Mouse (Mus musculus) brain, embryonic 14.5 days (tissue): Measurements from ENCODE around the gene Tnxb. TPM values are rescaled to one million over a fixed set of nuclear protein-coding genes. Genes with fewer than 3 reads are reported as not detected.
A peak's percentile ranks its signal among the peaks of the same experiment; 100 is the strongest.

Experiments used
- DNase-seq: peaks from one replicate; pipeline ENCODE4 v3.0.0-alpha.2; 2011; ENCODE audit warnings: low read depth
- CTCF ChIP-seq: fragments of 200-500 bp; IDR thresholded peaks from 2 replicates; pipeline ENCODE4 v1.5.1; 2012; ENCODE audit warnings: inconsistent platforms, mild to moderate bottlenecking, moderate library complexity, borderline replicate concordance; ENCODE audit not compliant: insufficient read depth, insufficient read length; ENCODE audit errors: extremely low read depth
- POLR2A ChIP-seq: fragments of 200-500 bp; IDR thresholded peaks from 2 replicates; pipeline ENCODE4 v1.6.1; 2012; ENCODE audit warnings: mild to moderate bottlenecking, inconsistent platforms, borderline replicate concordance; ENCODE audit not compliant: poor library complexity, insufficient read depth, insufficient read length, severe bottlenecking; ENCODE audit errors: extremely low read depth
- polyA plus RNA-seq: library from polyadenylated mRNA; depleted of rRNA; stranded (reverse); fragments of >200 nt; gene quantifications from 2 replicates; pipeline ENCODE4 v1.2.3, GENCODE M21; 2012

Gene Tnxb
- polyA plus RNA-seq, 1 experiment = 0.70 TPM

DNA sequence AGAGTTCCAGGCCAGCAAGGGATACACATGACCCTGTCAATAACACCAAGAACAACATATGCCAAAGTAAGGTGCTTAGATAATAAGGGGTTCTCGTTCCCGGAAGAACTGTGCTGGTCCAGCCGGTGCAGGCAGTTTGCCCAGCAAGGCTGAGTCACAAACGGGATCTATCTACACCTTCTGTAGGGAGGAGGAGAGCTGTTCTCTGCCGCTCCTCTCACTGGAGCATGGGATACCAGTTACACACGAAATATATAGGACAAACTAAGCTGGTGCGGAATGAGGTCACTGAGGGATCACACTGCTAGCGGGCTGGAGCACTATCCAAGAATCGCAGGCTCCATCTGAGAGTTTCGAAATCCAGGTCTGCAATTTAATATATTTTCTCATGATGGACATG, 26.4 kb upstream of the Tnxb start:
- TF ChIP-seq POLR2A (no peak), CTCF (no peak)
- DNase-seq = no peak

DNA sequence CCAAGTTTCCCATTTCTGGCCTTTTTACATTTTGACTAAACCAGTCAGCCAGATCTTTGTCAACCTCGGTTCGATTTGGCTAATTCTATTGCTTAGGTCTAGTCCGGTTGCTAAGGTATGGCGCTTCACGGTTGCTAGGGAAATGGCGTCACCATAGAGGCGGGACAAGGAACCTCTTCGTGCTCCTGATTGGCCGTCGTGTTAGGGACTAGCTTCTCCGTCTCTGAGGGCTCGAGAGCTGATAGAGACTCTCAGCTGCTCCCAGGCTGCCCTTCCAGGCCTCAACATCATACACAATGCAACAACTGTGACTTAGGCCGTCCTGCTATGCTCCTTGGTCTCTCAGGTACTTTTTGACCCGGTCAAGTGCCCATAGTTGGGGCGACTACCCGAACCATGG, 25.7 kb upstream of the Tnxb start, which contains the start of gene Fkbpl:
TSS of gene Fkbpl (plus strand) at position 157 of the 400 bp plus-strand sequence.
- TF ChIP-seq POLR2A = peak; percentile 28; the same call in 1 of the 2 replicates
- TF ChIP-seq CTCF = no peak
- DNase-seq = peak; percentile 99

GRCm38 (mm10) chr17:34645256-34645829, 25.0 kb upstream of the Tnxb start:
- TF ChIP-seq POLR2A (no peak), CTCF (no peak)
- DNase-seq = no peak

- TF ChIP-seq POLR2A (no peak), CTCF (no peak)
- no peak for DNase-seq
These were observed 24.4 kb upstream of the Tnxb start for GRCm38 (mm10) chr17:34645831-34646511.

DNA sequence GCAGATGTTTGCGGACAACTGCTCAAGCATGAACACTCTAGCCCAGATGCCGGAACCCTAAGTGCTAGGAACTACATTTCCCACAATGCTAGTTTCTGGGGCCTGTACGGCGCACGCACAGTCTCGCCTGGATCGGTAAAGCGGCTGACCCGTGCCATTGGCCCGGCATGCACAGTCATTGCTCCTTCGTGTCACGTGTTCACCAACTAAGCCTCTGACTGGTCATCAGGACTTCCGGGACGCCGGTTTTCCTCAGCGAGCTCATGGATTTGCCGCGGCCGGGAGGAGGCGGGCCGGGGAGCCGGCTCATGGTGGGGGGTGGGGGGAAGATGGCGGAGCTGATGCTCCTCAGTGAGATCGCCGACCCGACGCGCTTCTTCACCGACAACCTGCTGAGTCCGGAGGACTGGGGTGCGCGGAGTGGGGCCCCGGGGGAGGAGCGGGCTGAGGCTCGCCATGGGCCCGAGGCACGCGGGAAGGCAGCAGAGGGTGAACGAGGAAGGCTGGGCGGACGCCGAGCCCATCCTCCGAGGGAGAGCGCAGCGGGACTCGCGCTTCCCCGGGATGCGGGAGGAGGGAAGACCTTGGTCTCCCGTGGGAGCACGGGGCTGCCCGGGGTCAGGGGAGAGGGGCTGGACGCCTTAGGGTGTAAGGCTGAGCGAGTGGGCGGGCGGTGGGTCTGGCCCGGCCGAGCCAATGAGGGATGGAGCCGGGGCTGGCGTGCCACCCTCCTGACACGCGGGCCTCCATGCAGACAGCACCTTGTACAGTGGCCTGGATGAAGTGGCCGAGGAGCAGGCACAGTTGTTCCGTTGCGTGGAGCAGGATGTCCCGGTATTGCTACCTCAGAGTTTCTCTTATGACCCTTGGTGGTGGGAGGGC, 23.2 kb upstream of the Tnxb start, which contains the start of gene Atf6b:
TSS of gene Atf6b (plus strand) at position 241 of the 882 bp plus-strand sequence.
- DNase-seq = peak; percentile 99
- TF ChIP-seq POLR2A (peak; percentile 91), CTCF (no peak)

DNA sequence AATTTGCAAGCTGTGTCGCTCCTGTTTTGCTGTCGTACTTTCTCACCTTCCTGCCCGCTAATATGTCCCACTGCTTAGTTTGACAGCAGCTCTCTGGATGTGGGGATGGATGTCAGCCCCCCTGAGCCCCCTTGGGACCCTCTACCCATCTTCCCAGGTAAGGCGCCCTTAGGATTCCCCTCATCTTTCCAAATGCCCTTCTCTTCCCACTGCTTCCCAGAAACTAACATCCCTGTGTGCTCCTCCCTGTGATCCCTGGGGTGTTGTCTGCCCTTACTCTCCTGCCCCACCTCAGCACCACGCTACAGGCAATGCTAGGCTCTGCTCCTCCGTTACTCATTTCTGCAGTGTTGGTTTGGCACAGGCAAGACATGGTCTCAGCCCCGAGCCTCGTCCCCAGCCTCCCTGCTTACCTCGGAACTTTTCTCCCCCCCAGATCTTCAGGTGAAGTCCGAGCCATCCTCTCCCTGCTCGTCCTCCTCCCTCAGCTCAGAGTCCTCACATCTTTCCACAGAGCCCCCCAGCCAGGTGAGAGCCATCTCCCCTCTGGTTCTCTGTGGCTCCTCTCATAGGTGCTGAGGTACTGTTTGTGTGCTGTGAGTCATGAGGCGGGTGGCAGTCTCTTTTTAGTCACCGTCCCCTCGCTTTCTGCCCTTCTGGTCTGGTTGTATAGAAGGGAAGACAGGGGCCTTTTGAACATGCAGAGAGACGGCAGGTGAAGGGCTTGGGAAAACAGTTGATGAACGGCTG, 22.0 kb upstream of the Tnxb start:
- no peak for DNase-seq
- no peak for TF ChIP-seq CTCF
- TF ChIP-seq POLR2A = no peak

DNA sequence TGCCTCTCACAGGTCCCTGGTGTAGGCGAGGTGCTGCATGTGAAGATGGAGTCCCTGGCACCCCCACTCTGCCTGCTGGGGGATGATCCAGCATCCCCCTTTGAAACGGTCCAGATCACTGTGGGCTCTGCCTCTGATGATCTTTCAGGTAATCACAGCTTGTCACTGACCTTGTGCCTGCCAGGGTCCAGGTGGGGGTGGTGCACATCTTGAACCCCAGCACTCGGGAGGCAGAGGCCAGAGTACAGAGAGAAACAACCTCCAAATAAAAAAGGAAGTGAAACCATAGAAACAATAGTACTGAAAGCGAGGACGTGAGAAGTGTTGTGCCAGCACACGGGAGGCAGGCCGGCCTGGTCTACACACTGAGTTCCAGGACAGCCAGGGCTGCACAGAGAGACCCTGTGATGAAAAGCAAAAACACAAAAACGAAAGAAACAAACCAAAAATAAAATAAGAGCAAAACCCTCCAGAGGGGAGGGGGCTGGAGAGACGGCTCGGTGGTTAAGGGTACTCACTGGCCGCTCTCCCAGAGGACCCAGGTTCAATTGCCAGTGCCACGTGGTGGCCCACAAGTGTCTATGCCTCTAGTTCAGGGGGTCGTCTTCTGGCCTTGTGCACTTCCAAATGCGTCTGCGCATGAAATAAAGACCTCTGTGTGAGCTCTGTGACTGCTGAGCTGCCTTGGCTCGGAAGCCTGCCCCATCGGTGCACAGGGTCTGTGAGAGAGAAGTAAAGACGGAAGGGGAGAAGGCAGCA, 21.1 kb upstream of the Tnxb start:
- DNase-seq = no peak
- no peak for TF ChIP-seq CTCF
- TF ChIP-seq POLR2A = no peak

- no peak for DNase-seq
- TF ChIP-seq POLR2A (no peak), CTCF (no peak)
These were observed 19.6 kb upstream of the Tnxb start for GRCm38 (mm10) chr17:34650781-34651180.

GRCm38 (mm10) chr17:34651507-34652221, 18.7 kb upstream of the Tnxb start:
- DNase-seq = no peak
- no peak for TF ChIP-seq POLR2A
- TF ChIP-seq CTCF = peak; percentile 53
